Mouse (Mus musculus): ENCODE results near the gene Tigd4.
"Not testable (repeated sequence)": the region's sequence is repeated elsewhere in the genome, so short reads cannot be mapped to it uniquely, and the experiment has no call there.

Gene Tigd4

GRCm38 (mm10) chr3:84593274-84593673 is at the start of gene Tigd4:
Gene Tigd4, plus strand, starts transcription at chr3:84593574.
- DNase-seq (ENCODE audit: low read depth) = no peak

GRCm38 (mm10) chr3:84547177-84547576 is 46.2 kb upstream of the Tigd4 start:
- DNase-seq (ENCODE audit: low read depth) = peak; percentile 31

- no peak for DNase-seq (ENCODE audit: low read depth)
Measured at GRCm38 (mm10) chr3:84555780-84556179, 37.6 kb upstream of the Tigd4 start.

GRCm38 (mm10) chr3:84558301-84558700 is 35.1 kb upstream of the Tigd4 start:
- no peak for DNase-seq (ENCODE audit: low read depth)

- not testable (repeated sequence) for DNase-seq (ENCODE audit: low read depth)
Measured at GRCm38 (mm10) chr3:84562911-84563310, 30.5 kb upstream of the Tigd4 start.

GRCm38 (mm10) chr3:84563415-84563814 is 30.0 kb upstream of the Tigd4 start:
- no peak for DNase-seq (ENCODE audit: low read depth)

GRCm38 (mm10) chr3:84568540-84568939 is 24.8 kb upstream of the Tigd4 start:
- DNase-seq (ENCODE audit: low read depth) = no peak

- no peak for DNase-seq (ENCODE audit: low read depth)
Measured at GRCm38 (mm10) chr3:84569587-84569986, 23.8 kb upstream of the Tigd4 start.

- no peak for DNase-seq (ENCODE audit: low read depth)
Measured at GRCm38 (mm10) chr3:84570501-84570900, 22.9 kb upstream of the Tigd4 start.

GRCm38 (mm10) chr3:84580716-84581115 is 12.7 kb upstream of the Tigd4 start:
- DNase-seq (ENCODE audit: low read depth) = no peak

- DNase-seq (ENCODE audit: low read depth) = peak; percentile 69
Measured at GRCm38 (mm10) chr3:84581696-84582022, 11.7 kb upstream of the Tigd4 start.

GRCm38 (mm10) chr3:84582023-84582912 is 11.1 kb upstream of the Tigd4 start, which contains the start of gene Arfip1:
Gene Arfip1, minus strand, starts transcription at chr3:84582625.
- peak; percentile 93 for DNase-seq (ENCODE audit: low read depth)

- DNase-seq (ENCODE audit: low read depth) = no peak
Measured at GRCm38 (mm10) chr3:84582913-84583276, 10.5 kb upstream of the Tigd4 start.

GRCm38 (mm10) chr3:84586736-84587135 is 6.6 kb upstream of the Tigd4 start:
- DNase-seq (ENCODE audit: low read depth) = no peak

- peak; percentile 37 for DNase-seq (ENCODE audit: low read depth)
Measured at GRCm38 (mm10) chr3:84594894-84595676, 1.7 kb downstream of the Tigd4 start.

GRCm38 (mm10) chr3:84595677-84596234 is 2.4 kb downstream of the Tigd4 start:
- no peak for DNase-seq (ENCODE audit: low read depth)

- DNase-seq (ENCODE audit: low read depth) = no peak
Measured at GRCm38 (mm10) chr3:84597996-84598734, 4.8 kb downstream of the Tigd4 start.

- DNase-seq (ENCODE audit: low read depth) = no peak
Measured at GRCm38 (mm10) chr3:84598756-84599155, 5.4 kb downstream of the Tigd4 start.

GRCm38 (mm10) chr3:84601870-84602495 is 8.6 kb downstream of the Tigd4 start:
- no peak for DNase-seq (ENCODE audit: low read depth)

GRCm38 (mm10) chr3:84602759-84603158 is 9.4 kb downstream of the Tigd4 start:
- DNase-seq (ENCODE audit: low read depth) = no peak

GRCm38 (mm10) chr3:84603212-84603611 is 9.8 kb downstream of the Tigd4 start:
- no peak for DNase-seq (ENCODE audit: low read depth)
